Mouse (Mus musculus): ENCODE results near the gene Lmna. TPM values are rescaled to one million over a fixed set of nuclear protein-coding genes. Genes with fewer than 3 reads are reported as not detected.

The Lmna gene
- polyA plus RNA-seq (2012; rRNA removed): 40.9 and 46.3 TPM in 2 replicates

DNA sequence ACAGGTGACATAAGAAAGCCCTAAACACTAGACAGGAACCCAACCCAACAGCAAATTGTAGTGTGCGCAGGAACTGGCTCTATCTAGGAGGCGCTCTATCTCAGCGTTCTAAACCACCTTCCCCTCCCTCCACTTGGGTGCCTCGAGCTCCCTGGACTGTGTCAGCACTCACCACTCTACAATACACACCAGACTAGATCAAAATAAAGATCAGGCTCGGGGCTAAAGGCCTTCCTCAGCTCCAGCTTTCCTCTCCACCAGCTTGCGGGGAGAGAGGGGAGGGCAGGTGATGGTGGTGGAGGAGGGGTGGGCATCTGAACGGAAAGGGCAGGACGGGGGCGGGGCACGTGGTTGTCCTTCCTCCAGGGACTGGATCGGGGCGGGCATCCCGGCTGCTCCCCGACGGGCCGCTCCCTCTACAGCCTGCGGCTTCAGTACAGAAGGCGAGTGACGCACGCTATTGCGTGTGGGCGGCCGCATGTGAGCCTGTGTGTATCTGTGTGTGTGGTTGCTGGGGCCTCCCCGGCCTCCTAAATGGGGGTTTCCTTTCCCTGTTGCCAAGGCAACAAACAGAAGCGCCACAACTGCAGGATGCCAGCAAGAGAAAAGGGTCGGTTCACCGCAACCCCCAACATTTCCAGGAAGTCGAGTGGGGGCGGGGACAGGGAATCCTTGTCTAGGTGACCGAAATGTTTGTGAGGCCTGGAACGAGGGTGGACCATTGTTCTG lies at the start of gene Lmna:
Gene Lmna (minus strand): TSS at position 265 of the 729 bp plus-strand sequence.

DNA sequence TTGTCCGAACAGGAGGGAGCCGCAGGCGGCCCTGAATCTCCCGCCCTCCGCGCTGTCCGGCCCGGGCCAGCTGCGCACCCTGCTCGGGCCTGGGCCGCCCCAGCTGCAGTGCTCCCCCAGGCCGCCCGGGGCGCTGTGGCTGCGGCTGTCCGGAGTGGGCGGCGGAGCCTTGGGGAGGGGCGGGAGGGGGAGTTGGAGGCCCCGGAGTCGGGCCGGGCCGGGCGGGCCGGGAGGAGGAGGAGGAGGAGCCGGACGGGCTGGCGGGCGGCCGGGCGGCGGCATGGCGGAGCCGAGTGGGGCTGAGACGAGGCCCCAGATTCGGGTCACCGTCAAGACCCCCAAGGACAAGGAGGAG lies 43.7 kb upstream of the Lmna start, which contains the start of gene Ubqln4:
Gene Ubqln4 (plus strand): TSS at position 234 of the 355 bp plus-strand sequence.

DNA sequence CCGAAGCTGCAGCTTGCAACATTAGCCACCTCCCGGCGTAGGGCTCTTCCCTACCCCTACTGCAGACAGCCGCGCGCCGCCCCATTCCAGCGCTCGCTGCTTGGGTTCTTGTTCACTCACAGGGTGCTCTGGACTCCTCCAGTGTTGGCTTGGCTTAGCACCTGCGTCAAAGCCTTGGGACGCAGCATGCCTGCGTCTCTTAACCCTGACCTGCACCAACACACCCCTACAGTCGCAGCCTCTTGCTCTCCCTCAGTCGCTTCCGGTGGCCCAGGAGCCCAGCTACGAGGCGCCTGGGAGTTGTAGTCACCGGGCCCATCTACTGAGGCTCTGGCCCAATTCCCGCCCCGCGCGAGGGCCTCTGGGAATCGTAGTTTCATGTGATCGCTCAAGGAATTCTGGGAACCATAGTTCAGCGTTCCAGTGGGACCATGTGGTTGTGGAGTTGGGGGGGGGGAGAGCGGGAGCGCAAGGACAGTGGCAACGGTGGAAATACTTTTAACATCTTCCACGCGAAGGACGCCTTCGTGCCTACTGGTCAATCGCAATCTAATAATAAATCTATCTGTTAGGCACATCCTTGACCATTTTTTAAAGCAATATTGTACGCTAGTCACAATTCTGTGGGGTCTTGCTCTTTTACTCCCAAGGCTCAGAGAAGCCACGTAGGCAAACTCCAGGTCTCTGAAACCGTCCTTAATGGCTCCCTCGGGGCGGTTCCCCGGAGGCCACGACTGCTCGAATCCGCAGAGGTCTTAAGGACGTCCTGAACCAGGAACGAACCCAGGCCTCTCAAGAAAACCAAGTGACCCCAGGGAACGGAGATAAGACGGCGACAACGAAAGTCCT lies 43.1 kb upstream of the Lmna start, which contains the start of gene Lamtor2:
Gene Lamtor2 (minus strand): TSS at position 399 of the 849 bp plus-strand sequence.

DNA sequence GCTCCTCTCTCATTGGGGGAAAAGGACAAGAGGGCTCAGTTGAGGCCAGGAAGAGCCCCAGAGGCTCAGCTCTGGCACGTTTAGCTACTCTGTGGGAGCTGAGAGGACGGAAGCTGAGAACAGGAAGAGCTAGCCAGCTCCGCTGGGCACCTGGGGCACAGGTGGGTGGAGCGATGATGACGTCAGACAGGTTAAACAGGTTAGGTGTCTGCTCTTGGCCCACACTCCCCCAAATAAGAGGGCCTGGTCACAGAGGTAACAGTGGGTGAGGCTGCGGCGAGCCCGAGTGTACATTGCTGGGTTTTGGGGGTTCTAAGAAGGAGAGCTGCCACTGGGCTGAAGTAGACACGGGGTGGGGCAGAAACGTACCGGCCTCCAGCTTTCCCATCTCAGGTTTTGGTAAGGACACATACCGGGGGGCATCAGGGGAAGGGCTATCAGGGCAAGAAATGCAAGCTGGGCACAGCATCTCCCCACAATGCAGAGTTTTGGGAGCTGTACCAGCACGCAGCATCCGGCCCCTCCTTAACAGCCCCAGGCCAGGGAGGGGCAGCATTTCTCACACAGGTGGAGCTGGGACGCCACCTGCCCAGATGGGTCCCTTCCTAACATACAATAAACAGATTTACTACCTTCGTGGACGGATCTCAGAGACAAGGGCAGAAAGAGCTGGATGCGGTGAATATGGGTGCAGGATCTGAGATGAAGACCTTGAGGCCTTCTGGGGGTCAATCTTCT lies 38.6 kb upstream of the Lmna start, which contains the start of gene Rab25:
Gene Rab25 (minus strand): TSS at position 121 of the 738 bp plus-strand sequence.

DNA sequence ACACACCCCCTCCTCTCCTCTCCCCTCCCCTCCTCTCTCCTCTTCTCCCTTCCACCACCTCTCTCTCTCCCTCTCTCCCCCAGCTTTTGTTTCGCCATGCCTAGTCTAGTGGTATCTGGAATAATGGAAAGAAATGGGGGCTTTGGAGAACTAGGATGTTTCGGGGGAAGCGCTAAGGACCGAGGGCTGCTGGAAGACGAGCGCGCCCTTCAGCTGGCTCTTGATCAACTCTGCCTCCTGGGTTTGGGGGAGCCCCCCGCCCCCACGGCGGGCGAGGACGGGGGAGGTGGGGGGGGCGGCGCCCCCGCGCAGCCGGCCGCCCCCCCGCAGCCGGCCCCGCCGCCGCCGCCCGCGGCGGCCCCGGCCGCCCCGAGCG lies 22.5 kb upstream of the Lmna start, which contains the start of gene Mex3a:
Gene Mex3a (plus strand): TSS at position 97 of the 376 bp plus-strand sequence.

DNA sequence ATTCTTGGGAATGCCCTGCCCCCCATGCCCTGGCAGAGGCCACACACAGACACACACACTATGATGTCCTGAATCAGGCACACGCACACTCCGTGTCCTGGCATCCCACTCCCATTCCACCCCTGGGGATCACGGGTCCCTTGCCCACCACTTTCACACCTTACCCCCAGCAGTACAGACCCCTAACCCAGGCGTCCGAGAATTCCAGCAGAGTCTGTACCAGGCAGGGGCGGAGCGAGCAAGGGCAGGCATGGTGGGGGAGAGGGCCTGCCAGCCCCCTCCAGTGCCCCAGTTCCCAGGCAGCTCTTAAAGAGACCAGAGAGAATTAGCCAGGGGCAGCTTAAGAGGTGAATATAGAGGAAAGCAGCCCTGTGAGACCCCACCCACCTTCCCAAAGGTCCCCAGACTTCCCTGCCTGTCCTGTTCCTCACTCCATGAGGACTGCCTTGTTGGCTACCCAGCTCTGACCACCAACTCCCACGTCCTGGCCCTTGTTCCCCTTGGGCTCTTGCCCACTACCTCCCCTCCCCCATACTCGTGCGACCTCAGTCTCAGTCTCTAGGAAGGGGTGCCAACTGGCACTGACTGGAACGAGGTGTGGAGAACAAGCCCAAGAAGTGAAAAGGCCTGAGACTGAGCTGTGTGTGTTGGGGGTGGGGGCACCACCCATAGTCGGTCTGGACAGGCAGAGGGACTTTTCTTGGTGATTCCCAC lies 48.6 kb downstream of the Lmna start, which contains the start of gene Sema4a:
Gene Sema4a (minus strand): TSS at position 200 of the 714 bp plus-strand sequence.

Other genes with a start within 250 kb of the Lmna start
- gene Gm38392, start 222.7 kb downstream of the Lmna start, polyA plus RNA-seq (2012; rRNA removed): 0.14 TPM in 1 of 2 replicates, not detected in the other
- 4.0 and 6.2 TPM in 2 replicates for gene Tsacc, start 213.0 kb downstream of the Lmna start, polyA plus RNA-seq (2012; rRNA removed)
- 313 and 317 TPM in 2 replicates for gene Cct3, start 212.8 kb downstream of the Lmna start, polyA plus RNA-seq (2012; rRNA removed)
- gene Glmp, start 184.9 kb downstream of the Lmna start, polyA plus RNA-seq (2012; rRNA removed): 54.1 and 56.2 TPM in 2 replicates
- gene Tmem79, start 173.8 kb downstream of the Lmna start, polyA plus RNA-seq (2012; rRNA removed): 0.82 and 0.94 TPM in 2 replicates
- gene Smg5, start 173.7 kb downstream of the Lmna start, polyA plus RNA-seq (2012; rRNA removed): 90.2 and 90.7 TPM in 2 replicates
- gene Paqr6, start 145.4 kb downstream of the Lmna start, polyA plus RNA-seq (2012; rRNA removed): 3.1 and 3.4 TPM in 2 replicates
- gene Bglap3, start 137.2 kb downstream of the Lmna start, polyA plus RNA-seq (2012; rRNA removed): 0.09 and 0.15 TPM in 2 replicates
- 1.0 and 7.1 TPM in 2 replicates for gene Bglap2, start 131.3 kb downstream of the Lmna start, polyA plus RNA-seq (2012; rRNA removed)
- gene Bglap, start 125.5 kb downstream of the Lmna start, polyA plus RNA-seq (2012; rRNA removed): 0.56 and 7.4 TPM in 2 replicates
- 21.8 and 23.7 TPM in 2 replicates for gene Pmf1, start 99.6 kb downstream of the Lmna start, polyA plus RNA-seq (2012; rRNA removed)
- 41.3 and 42.5 TPM in 2 replicates for gene Slc25a44, start 84.8 kb downstream of the Lmna start, polyA plus RNA-seq (2012; rRNA removed)
- 54.7 and 57.7 TPM in 2 replicates for gene Sema4a, start 48.8 kb downstream of the Lmna start, polyA plus RNA-seq (2012; rRNA removed)
- 54.4 and 59.6 TPM in 2 replicates for gene Mex3a, start 22.4 kb upstream of the Lmna start, polyA plus RNA-seq (2012; rRNA removed)
- gene Rab25, start 38.3 kb upstream of the Lmna start, polyA plus RNA-seq (2012; rRNA removed): 0.27 and 0.47 TPM in 2 replicates
- 149 and 155 TPM in 2 replicates for gene Lamtor2, start 43.1 kb upstream of the Lmna start, polyA plus RNA-seq (2012; rRNA removed)
- 89.7 and 95.0 TPM in 2 replicates for gene Ubqln4, start 43.8 kb upstream of the Lmna start, polyA plus RNA-seq (2012; rRNA removed)
- 175 and 179 TPM in 2 replicates for gene Ssr2, start 65.9 kb upstream of the Lmna start, polyA plus RNA-seq (2012; rRNA removed)
- gene Arhgef2, start 96.0 kb upstream of the Lmna start, polyA plus RNA-seq (2012; rRNA removed): 74.7 and 92.8 TPM in 2 replicates
- gene Rxfp4, start 143.2 kb upstream of the Lmna start, polyA plus RNA-seq (2012; rRNA removed): not detected in 2 replicates
- 117 and 121 TPM in 2 replicates for gene Khdc4, start 175.8 kb upstream of the Lmna start, polyA plus RNA-seq (2012; rRNA removed)
- gene Rit1, start 206.9 kb upstream of the Lmna start, polyA plus RNA-seq (2012; rRNA removed): 51.1 and 57.4 TPM in 2 replicates